Mouse (Mus musculus) thymus, adult 2 months (tissue): ENCODE results near the gene Mapk1.

Experiments
- CTCF ChIP-seq: fragments of 200-500 bp; IDR thresholded peaks from 2 replicates; pipeline ENCODE4 v1.5.1; 2012; ENCODE audit warnings: mild to moderate bottlenecking, control low read depth, low read length, moderate library complexity, borderline replicate concordance; ENCODE audit not compliant: control insufficient read depth, poor library complexity, insufficient read depth; ENCODE audit errors: extremely low read depth
- POLR2A ChIP-seq: fragments of 200-500 bp; IDR thresholded peaks from 2 replicates; pipeline ENCODE4 v1.6.1; 2012; ENCODE audit warnings: mild to moderate bottlenecking, low read length, control low read depth, moderate library complexity; ENCODE audit not compliant: control insufficient read depth, poor library complexity, insufficient read depth; ENCODE audit errors: extremely low read depth

- TF ChIP-seq CTCF (no peak), POLR2A (no peak)
Measured at GRCm38 (mm10) chr16:17085636-17086035, 102.5 kb downstream of the Mapk1 start.
